Mouse (Mus musculus) liver, embryonic 14.5 days (tissue): ENCODE data around the gene 4930524J08Rik.

ENCODE experiments used
- CTCF ChIP-seq: IDR thresholded peaks from 2 replicates; pipeline ENCODE4 v1.5.1; 2016; ENCODE audit warnings: antibody characterized with exemption, low read depth, control low read depth
- EP300 ChIP-seq: IDR thresholded peaks from 2 replicates; pipeline ENCODE4 v1.6.1; 2016; ENCODE audit warnings: antibody characterized with exemption, low read depth

DNA sequence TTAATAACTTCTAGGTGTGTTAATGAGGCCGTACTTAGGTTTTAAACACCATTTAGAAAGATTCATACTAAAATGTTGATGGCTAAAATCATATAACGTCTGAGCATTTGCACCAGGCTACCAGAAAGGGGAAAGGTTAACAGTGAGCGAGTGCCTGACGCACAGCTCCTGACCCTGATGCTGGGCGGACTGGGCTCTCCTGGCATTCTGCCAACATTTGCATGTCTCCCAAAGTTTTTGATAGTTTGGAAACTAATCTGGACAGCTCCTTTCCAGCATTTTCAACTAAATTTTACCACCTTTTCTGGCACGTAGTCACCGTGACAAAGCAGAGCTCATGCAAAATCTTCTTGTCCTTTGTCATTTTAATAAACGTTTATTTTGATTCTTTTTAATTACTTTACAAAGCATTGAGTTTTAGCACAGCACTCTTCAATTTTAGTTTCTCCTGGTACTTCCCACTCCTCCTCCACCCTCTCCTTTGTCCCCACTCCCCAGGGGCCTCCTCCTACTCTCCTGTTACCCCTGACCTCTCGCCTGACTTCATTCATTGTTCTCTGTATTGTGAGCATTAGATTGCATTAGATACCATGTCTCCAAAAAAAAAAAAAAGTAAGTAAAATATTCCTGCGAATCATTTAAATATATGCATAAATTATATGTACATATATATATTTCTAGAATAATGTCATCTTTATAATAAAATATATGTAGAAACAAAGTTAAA is 36.9 kb upstream of the 4930524J08Rik start:
- no peak for TF ChIP-seq CTCF
- no peak for TF ChIP-seq EP300
